ENCODE assay signal across 15 mouse cellular contexts in genomic region chr10:17653325-17653724, GRCm38 (mm10).
A peak's percentile ranks its signal among the peaks of the same experiment; 100 is the strongest.
DNase-seq lines count a peak whose midpoint lies in the region; ATAC-seq and TF ChIP-seq lines count a peak whose summit lies in the region.
"Had no signal": no experiment of that assay in that cellular context is flagged by ENCODE, and none has a peak within 500 bp of the region (broad histone marks: within the 10 kb centered on the region; RNA-seq: fewer than 3 reads in every experiment).

No protein-coding gene starts in this region.

- in situ Hi-C loops in ES-E14 (cut with MboI; ENCODE audit: low sequenced_read_pairs in 2 of 2, unreplicated experiment in 2 of 2) = no loop called here

- no peak overlapping the region for H3K9ac ChIP-seq in ES-E14 (ENCODE audit: insufficient read depth, low read depth, low read length, poor library complexity, severe bottlenecking)
- no peak overlapping the region for H3K9ac ChIP-seq in forebrain, embryonic 14.5 days (ENCODE audit: low read length)
- no peak overlapping the region for H3K9ac ChIP-seq in liver, embryonic 14.5 days (replicated peaks)
- H3K9ac ChIP-seq: embryonic facial prominence, embryonic 13.5 days; lung, embryonic 14.5 days; stomach, embryonic 15.5 days had no signal

- no peak for TF ChIP-seq CTCF in liver, embryonic 14.5 days (IDR thresholded peaks at IDR 0.05; ENCODE audit: low read depth)

- no peaks in the 10 kb centered on the region for H3K27me3 ChIP-seq in forebrain, embryonic 14.5 days (replicated peaks; ENCODE audit: control insufficient read depth, insufficient read depth, low read length)
- H3K27me3 ChIP-seq in liver, embryonic 14.5 days (ENCODE audit: control insufficient read depth, insufficient read depth, low read length) = no peaks in the 10 kb centered on the region
- H3K27me3 ChIP-seq: stomach, embryonic 15.5 days had no signal

- peak; percentile 60 for ATAC-seq in forebrain, embryonic 14.5 days
- peak; percentile 64; the same call in 1 of the 2 replicates for ATAC-seq in liver, embryonic 14.5 days (ENCODE audit: insufficient read depth)

- peak; percentile 35 for DNase-seq in kidney, adult 18-20 months
- DNase-seq in kidney, postnatal 4 days = no peak
- DNase-seq in ES-E14 (ENCODE audit: low read depth, low spot score) = no peak
- peak; percentile 24 for DNase-seq in forebrain, embryonic 14.5 days (ENCODE audit: low spot score)
- peak in 1 of 3 experiments; percentile 28 for DNase-seq in liver, embryonic 14.5 days (ENCODE audit: low read depth in 3 of 3, low spot score in 3 of 3)
- DNase-seq in layer of hippocampus, postnatal 10 days (ENCODE audit: low spot score in 2 of 2) = no peak
- no peak for DNase-seq in gastrocnemius, adult 18-20 months (ENCODE audit: low spot score)
- DNase-seq in frontal cortex, postnatal 25 days (ENCODE audit: low spot score in 2 of 2) = no peak
- DNase-seq: adrenal gland, adult 2 months; cerebellum, adult 8-10 months; gastrocnemius, postnatal 25 days; heart, postnatal 36 days; lung, embryonic 14.5 days had no signal

- no peak; the same call in 1 of the 2 replicates for TF ChIP-seq EP300 in liver, embryonic 14.5 days (IDR thresholded peaks at IDR 0.05; ENCODE audit: low read depth)

- 33% methylated on average over 6 of the region's 6 CpGs for WGBS in forebrain, embryonic 14.5 days
- WGBS in liver, embryonic 14.5 days (ENCODE audit: insufficient replicate concordance) = 32% methylated on average over 6 of the region's 6 CpGs

- no peaks in the 10 kb centered on the region for H3K36me3 ChIP-seq in ES-E14 (ENCODE audit: control insufficient read depth, insufficient read depth, low read length, poor library complexity, severe bottlenecking)
- no peaks in the 10 kb centered on the region for H3K36me3 ChIP-seq in forebrain, embryonic 14.5 days (ENCODE audit: control insufficient read depth, insufficient read depth, low read length)
- H3K36me3 ChIP-seq in liver, embryonic 14.5 days (replicated peaks; ENCODE audit: control insufficient read depth, insufficient read depth, low read depth) = no peaks in the 10 kb centered on the region
- H3K36me3 ChIP-seq: embryonic facial prominence, embryonic 13.5 days; stomach, embryonic 15.5 days had no signal

- H3K4me2 ChIP-seq in forebrain, embryonic 14.5 days (ENCODE audit: low read length) = no peak overlapping the region
- no peak overlapping the region for H3K4me2 ChIP-seq in liver, embryonic 14.5 days (ENCODE audit: low read depth)
- H3K4me2 ChIP-seq: embryonic facial prominence, embryonic 13.5 days; lung, embryonic 14.5 days; stomach, embryonic 15.5 days had no signal

- H3K4me1 ChIP-seq in ES-E14 (ENCODE audit: control insufficient read depth in 2 of 2, insufficient read depth in 2 of 2, low read length in 2 of 2, poor library complexity in 1 of 2) = peaks cover 0 to 2% of the 10 kb centered on the region in 2 experiments; a peak in 1 of 4 replicates
- H3K4me1 ChIP-seq in forebrain, embryonic 14.5 days (ENCODE audit: control insufficient read depth, insufficient read depth, low read length) = peaks cover 2% of the 10 kb centered on the region; the same call in 1 of the 2 replicates
- H3K4me1 ChIP-seq in liver, embryonic 14.5 days (replicated peaks; ENCODE audit: control insufficient read depth in 2 of 2, insufficient read depth in 2 of 2, low read length in 1 of 2) = peaks cover 5 to 32% of the 10 kb centered on the region in 2 experiments; a peak in 3 of 4 replicates
- H3K4me1 ChIP-seq: stomach, embryonic 15.5 days had no signal

- no peak overlapping the region for H3K27ac ChIP-seq in ES-E14 (ENCODE audit: insufficient read depth, low read depth, low read length, poor library complexity, severe bottlenecking)
- no peak overlapping the region for H3K27ac ChIP-seq in forebrain, embryonic 14.5 days (ENCODE audit: low read depth, low read length)
- no peak overlapping the region; the same call in 1 of the 2 replicates for H3K27ac ChIP-seq in liver, embryonic 14.5 days
- H3K27ac ChIP-seq: embryonic facial prominence, embryonic 13.5 days; stomach, embryonic 15.5 days had no signal

- H3K9me3 ChIP-seq in ES-E14 (ENCODE audit: control insufficient read depth, insufficient read depth, low read depth, low read length) = no peaks in the 10 kb centered on the region
- H3K9me3 ChIP-seq in forebrain, embryonic 14.5 days (replicated peaks; ENCODE audit: control insufficient read depth, low read length) = no peaks in the 10 kb centered on the region
- no peaks in the 10 kb centered on the region for H3K9me3 ChIP-seq in liver, embryonic 14.5 days (ENCODE audit: control insufficient read depth, low read length)
- H3K9me3 ChIP-seq: embryonic facial prominence, embryonic 13.5 days; stomach, embryonic 15.5 days had no signal

- H3K4me3 ChIP-seq in ES-E14 (ENCODE audit: insufficient read depth in 1 of 2, low read depth in 1 of 2, low read length in 2 of 2, poor library complexity in 1 of 2, severe bottlenecking in 1 of 2) = no peak overlapping the region
- H3K4me3 ChIP-seq in forebrain, embryonic 14.5 days (ENCODE audit: low read depth, low read length) = no peak overlapping the region
- no peak overlapping the region for H3K4me3 ChIP-seq in liver, embryonic 14.5 days (ENCODE audit: insufficient read depth in 1 of 2, low read depth in 2 of 2, low read length in 2 of 2)
- H3K4me3 ChIP-seq: embryonic facial prominence, embryonic 13.5 days; stomach, embryonic 15.5 days had no signal

TF ChIP-seq in ES-E14, 5 proteins besides CTCF, POLR2A, EP300 and RAD21:
- TF ChIP-seq CHD2 (IDR thresholded peaks at IDR 0.05; ENCODE audit: low read depth, low read length) (no peak), MAFK (IDR thresholded peaks at IDR 0.05; ENCODE audit: insufficient read depth, low read depth, low read length) (0 out of 2 replicates have a peak, but pooled peaks have one; percentile 52), ZC3H11A (IDR thresholded peaks at IDR 0.05; ENCODE audit: borderline replicate concordance, low read depth, low read length) (no peak), ZNF384 (IDR thresholded peaks at IDR 0.05; ENCODE audit: low read depth, low read length) (no peak), HCFC1 (IDR thresholded peaks at IDR 0.05; ENCODE audit: borderline replicate concordance, insufficient read depth, low read length) (no peak)

Comparison
In these comparisons a context has a peak if more than half of its experiments do, and no peak if none do; other contexts are left out.
1. DNase-seq: peak in kidney, adult 18-20 months (single experiment) and forebrain, embryonic 14.5 days (single experiment); none in kidney, postnatal 4 days (0 of 2), ES-E14 (single experiment), layer of hippocampus, postnatal 10 days (0 of 2), gastrocnemius, adult 18-20 months (single experiment) and frontal cortex, postnatal 25 days (0 of 2).